Mouse (Mus musculus) lung, embryonic 14.5 days (tissue): Measurements from ENCODE around the gene Arhgef25. TPM values are rescaled to one million over a fixed set of nuclear protein-coding genes. Genes with fewer than 3 reads are reported as not detected.
"Not testable (repeated sequence)": the region's sequence is repeated elsewhere in the genome, so short reads cannot be mapped to it uniquely, and the experiment has no call there.

Experiments
- ATAC-seq: fragments of 200-750 bp; cut with Nextera tagmentation; 2 replicates; pipeline ENCODE4 v1.8.0; 2017; ENCODE audit warnings: mild to moderate bottlenecking, moderate TSS enrichment, moderate library complexity; ENCODE audit not compliant: insufficient read depth
- DNase-seq: peaks from one replicate; pipeline ENCODE4 v3.0.0-alpha.2; 2015
- H3K27ac ChIP-seq: fragments of 300-500 bp; sonication (generic); 2 replicates; pipeline ENCODE4 v1.5.1; 2014; ENCODE audit warnings: low read depth, mild to moderate bottlenecking, moderate library complexity
- H3K27me3 ChIP-seq: fragments of 300-500 bp; sonication (generic); 2 replicates; pipeline ENCODE4 v1.6.1; 2014; ENCODE audit warnings: low read length, control low read depth; ENCODE audit not compliant: insufficient read depth
- H3K36me3 ChIP-seq: fragments of 300-500 bp; sonication (generic); 2 replicates; pipeline ENCODE4 v1.6.1; 2014; ENCODE audit warnings: control low read depth; ENCODE audit not compliant: insufficient read depth
- H3K4me1 ChIP-seq: fragments of 300-500 bp; sonication (generic); 2 replicates; pipeline ENCODE4 v1.6.1; 2014; ENCODE audit warnings: antibody characterized with exemption, control low read depth; ENCODE audit not compliant: insufficient read depth
- H3K4me2 ChIP-seq: fragments of 300-500 bp; sonication (generic); 2 replicates; pipeline ENCODE4 v1.6.1; 2014; ENCODE audit warnings: mild to moderate bottlenecking
- H3K4me3 ChIP-seq: fragments of 300-500 bp; sonication (generic); 2 replicates; pipeline ENCODE4 v1.5.1; 2014; ENCODE audit warnings: low read depth, low read length
- H3K9ac ChIP-seq: fragments of 300-500 bp; sonication (generic); 2 replicates; pipeline ENCODE4 v1.6.1; 2014
- H3K9me3 ChIP-seq: fragments of 300-500 bp; sonication (generic); 2 replicates; pipeline ENCODE4 v1.6.1; 2016; ENCODE audit warnings: low read depth, low read length, control low read depth
- CTCF ChIP-seq: IDR thresholded peaks from 2 replicates; pipeline ENCODE4 v1.5.1; 2016; ENCODE audit warnings: antibody characterized with exemption, low read depth
- WGBS: fragments of 180-500 bp; shearing (Covaris S2); extraction: QIAGEN DNeasy Blood & Tissue Kit; methylation state at CpG from one replicate; pipeline ENCODE4 v1.1.7; 2014; 5-methylcytosine and 5-hydroxymethylcytosine counted together
- polyA plus RNA-seq: library from polyadenylated mRNA; unstranded; fragments of >200 nt; fragmentation: Nextera tagmentation; extraction: Ambion mirVana; gene quantifications from 2 replicates; pipeline ENCODE4 v1.2.1, GENCODE M21; 2014

Gene Arhgef25
- polyA plus RNA-seq, 1 experiment from 2014 or later: 48.7 TPM

DNA sequence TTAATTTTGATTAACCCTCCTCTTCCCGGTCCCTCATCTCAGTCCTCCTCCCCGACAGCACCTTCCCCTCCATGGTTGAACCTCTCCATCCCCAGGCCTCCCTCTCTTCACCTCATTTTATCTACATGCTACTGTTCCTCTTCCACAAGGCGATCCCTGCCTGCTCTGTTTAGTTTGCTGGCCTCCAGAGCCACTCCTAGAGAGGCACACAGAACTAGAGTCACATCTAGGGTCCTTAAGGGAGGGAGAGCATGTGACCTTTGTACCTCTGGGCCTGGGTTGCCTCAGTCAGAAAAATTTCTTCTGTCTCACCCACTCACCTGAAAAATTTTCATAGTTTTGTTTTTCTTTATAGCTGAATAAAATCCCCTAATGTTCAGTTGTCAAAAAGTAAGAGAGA is 52.0 kb downstream of the Arhgef25 start:
- TF ChIP-seq CTCF: no peak
- no peaks in the 10 kb centered on the region for H3K27me3 ChIP-seq
- H3K36me3 ChIP-seq: no peaks in the 10 kb centered on the region
- H3K9me3 ChIP-seq: no peaks in the 10 kb centered on the region
- no peaks in the 10 kb centered on the region for H3K4me1 ChIP-seq
- DNase-seq: no peak
- H3K9ac ChIP-seq: no peak overlapping the region
- no peak overlapping the region for H3K4me2 ChIP-seq
- 58% methylated on average over 3 of the region's 3 CpGs for WGBS
- H3K27ac ChIP-seq: no peak overlapping the region
- no peak overlapping the region for H3K4me3 ChIP-seq
- ATAC-seq: no peak

DNA sequence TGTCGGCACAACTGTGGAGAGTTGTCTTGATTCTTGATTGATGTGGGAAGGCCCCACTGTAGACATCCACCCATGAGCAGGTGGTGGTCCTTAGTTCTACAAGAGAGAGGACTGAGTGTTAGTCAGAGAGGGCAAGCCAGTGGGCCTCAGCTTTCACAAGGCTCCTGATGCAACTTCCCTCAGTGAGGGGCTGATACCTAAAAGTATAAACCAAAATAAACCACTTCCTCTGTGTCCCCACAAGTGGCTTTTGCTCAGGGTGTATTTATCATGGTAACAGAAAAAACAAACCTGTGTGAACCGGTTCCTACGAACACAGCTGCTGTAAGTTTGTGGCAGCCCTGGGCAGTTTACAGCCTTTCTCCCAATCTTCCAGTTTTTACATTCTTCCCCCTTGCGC is 53.4 kb downstream of the Arhgef25 start:
- H3K4me3 ChIP-seq: no peak overlapping the region
- H3K9me3 ChIP-seq: no peaks in the 10 kb centered on the region
- H3K27ac ChIP-seq: no peak overlapping the region
- no peaks in the 10 kb centered on the region for H3K4me1 ChIP-seq
- no peak overlapping the region for H3K4me2 ChIP-seq
- H3K9ac ChIP-seq: no peak overlapping the region
- no peak for DNase-seq
- H3K36me3 ChIP-seq: no peaks in the 10 kb centered on the region
- TF ChIP-seq CTCF: no peak
- ATAC-seq: no peak
- WGBS: 75% methylated on average over 4 of the region's 4 CpGs
- H3K27me3 ChIP-seq: no peaks in the 10 kb centered on the region

- ATAC-seq: 0 out of 2 replicates have a peak, but pooled peaks have one; percentile 6
- H3K27ac ChIP-seq: no peak overlapping the region
- H3K4me3 ChIP-seq: no peak overlapping the region
- no peak overlapping the region for H3K4me2 ChIP-seq
- no peaks in the 10 kb centered on the region for H3K36me3 ChIP-seq
- H3K9ac ChIP-seq: no peak overlapping the region
- H3K9me3 ChIP-seq: no peaks in the 10 kb centered on the region
- 34% methylated on average over 8 of the region's 8 CpGs for WGBS
- no peaks in the 10 kb centered on the region for H3K27me3 ChIP-seq
- no peak for TF ChIP-seq CTCF
- H3K4me1 ChIP-seq: no peaks in the 10 kb centered on the region
- DNase-seq: no peak
These were observed 54.6 kb downstream of the Arhgef25 start for GRCm38 (mm10) chr10:127135118-127135836.

GRCm38 (mm10) chr10:127134394-127135035 is 55.4 kb downstream of the Arhgef25 start:
- H3K4me3 ChIP-seq: not testable (repeated sequence)

More at GRCm38 (mm10) chr10:127134394-127135035, 55.4 kb downstream of the Arhgef25 start:
- not testable (repeated sequence) for H3K4me1 ChIP-seq, H3K9me3 ChIP-seq, H3K9ac ChIP-seq, H3K4me2 ChIP-seq, H3K36me3 ChIP-seq, ATAC-seq, H3K27ac ChIP-seq, H3K27me3 ChIP-seq
- WGBS: 56% methylated on average over 3 of the region's 3 CpGs
- peak; percentile 30 for DNase-seq
- peak; percentile 46 for TF ChIP-seq CTCF

Other genes starting within 250 kb of the Arhgef25 start
- gene Ctdsp2, start 211.4 kb downstream of the Arhgef25 start, polyA plus RNA-seq: 112 and 113 TPM in 2 replicates
- 0.13 and 0.30 TPM in 2 replicates for gene Avil, start 189.4 kb downstream of the Arhgef25 start, polyA plus RNA-seq
- 76.8 and 77.3 TPM in 2 replicates for gene Tsfm, start 159.2 kb downstream of the Arhgef25 start, polyA plus RNA-seq
- gene Mettl1, start 148.7 kb downstream of the Arhgef25 start, polyA plus RNA-seq: 59.5 and 60.7 TPM in 2 replicates
- 0.53 and 0.74 TPM in 2 replicates for gene Eef1akmt3, start 148.6 kb downstream of the Arhgef25 start, polyA plus RNA-seq
- 0.09 TPM in 1 of 2 replicates, not detected in the other for gene Cyp27b1, start 141.8 kb downstream of the Arhgef25 start, polyA plus RNA-seq
- gene March9, start 129.9 kb downstream of the Arhgef25 start, polyA plus RNA-seq: 0.99 and 1.5 TPM in 2 replicates
- 2,143 and 2,245 TPM in 2 replicates for gene Cdk4, start 126.5 kb downstream of the Arhgef25 start, polyA plus RNA-seq
- gene Tspan31, start 119.8 kb downstream of the Arhgef25 start, polyA plus RNA-seq: 120 and 130 TPM in 2 replicates
- 0.07 and 0.11 TPM in 2 replicates for gene Agap2, start 114.8 kb downstream of the Arhgef25 start, polyA plus RNA-seq
- 53.8 and 56.8 TPM in 2 replicates for gene Os9, start 69.0 kb downstream of the Arhgef25 start, polyA plus RNA-seq
- 2.9 and 4.4 TPM in 2 replicates for gene B4galnt1, start 24.9 kb downstream of the Arhgef25 start, polyA plus RNA-seq
- gene Slc26a10, start 9.4 kb downstream of the Arhgef25 start, polyA plus RNA-seq: 0.09 and 0.27 TPM in 2 replicates
- 81.4 and 92.4 TPM in 2 replicates for gene Dtx3, start 5.6 kb upstream of the Arhgef25 start, polyA plus RNA-seq
- gene Pip4k2c, start 21.5 kb upstream of the Arhgef25 start, polyA plus RNA-seq: 17.8 and 21.0 TPM in 2 replicates
- 0.64 and 1.0 TPM in 2 replicates for gene Kif5a, start 73.3 kb upstream of the Arhgef25 start, polyA plus RNA-seq
- gene Dctn2, start 76.3 kb upstream of the Arhgef25 start, polyA plus RNA-seq: 158 and 160 TPM in 2 replicates
- gene Mbd6, start 98.9 kb upstream of the Arhgef25 start, polyA plus RNA-seq: 19.1 and 19.4 TPM in 2 replicates
- gene Mars, start 121.7 kb upstream of the Arhgef25 start, polyA plus RNA-seq: 128 and 132 TPM in 2 replicates
- gene Arhgap9, start 131.9 kb upstream of the Arhgef25 start, polyA plus RNA-seq: 3.2 and 4.2 TPM in 2 replicates
- 14.7 and 16.9 TPM in 2 replicates for gene Gli1, start 151.9 kb upstream of the Arhgef25 start, polyA plus RNA-seq
- 0.04 TPM in 1 of 2 replicates, not detected in the other for gene Inhbe, start 164.3 kb upstream of the Arhgef25 start, polyA plus RNA-seq
- not detected in 2 replicates for gene Inhbc, start 180.3 kb upstream of the Arhgef25 start, polyA plus RNA-seq
- gene R3hdm2, start 190.2 kb upstream of the Arhgef25 start, polyA plus RNA-seq: 31.9 and 33.8 TPM in 2 replicates